14 mouse cellular contexts compared by ENCODE assay signal in genomic region chr15:57593326-57594004, GRCm38 (mm10).
DNase-seq lines count a peak whose midpoint lies in the region.
"Had no signal": no experiment of that assay in that cellular context is flagged by ENCODE, and none has a peak within 500 bp of the region (broad histone marks: within the 10 kb centered on the region; RNA-seq: fewer than 3 reads in every experiment).

No protein-coding gene starts in this region.

- DNase-seq in cerebellum, adult 9-10 months = peak; percentile 59
- DNase-seq in cerebellum, adult 11 months = no peak
- peak; percentile 37 to 56 for DNase-seq in cerebellum, postnatal 25 days
- DNase-seq in cerebellum, adult 8-10 months = no peak
- DNase-seq in brain, adult 2 months (ENCODE audit: low read depth, low spot score) = peak; percentile 63
- no peak for DNase-seq in right cerebral cortex, postnatal 36 days (ENCODE audit: low spot score in 2 of 2)
- DNase-seq: adrenal gland, adult 8-10 months; adrenal gland, postnatal 25 days; gastrocnemius, postnatal 14 days; heart, adult 18-20 months; heart, postnatal 10 days; heart, postnatal 36 days; kidney, adult 11 months; kidney, adult 8-10 months had no signal

Comparison
In these comparisons a context has a peak if more than half of its experiments do, and no peak if none do; other contexts are left out.
1. DNase-seq: peak in cerebellum, adult 9-10 months (single experiment), cerebellum, postnatal 25 days (2 of 2) and brain, adult 2 months (single experiment); none in cerebellum, adult 11 months (single experiment), cerebellum, adult 8-10 months (single experiment) and right cerebral cortex, postnatal 36 days (0 of 2).